Mouse (Mus musculus): Measurements from ENCODE around the gene Lce3f.

DNA sequence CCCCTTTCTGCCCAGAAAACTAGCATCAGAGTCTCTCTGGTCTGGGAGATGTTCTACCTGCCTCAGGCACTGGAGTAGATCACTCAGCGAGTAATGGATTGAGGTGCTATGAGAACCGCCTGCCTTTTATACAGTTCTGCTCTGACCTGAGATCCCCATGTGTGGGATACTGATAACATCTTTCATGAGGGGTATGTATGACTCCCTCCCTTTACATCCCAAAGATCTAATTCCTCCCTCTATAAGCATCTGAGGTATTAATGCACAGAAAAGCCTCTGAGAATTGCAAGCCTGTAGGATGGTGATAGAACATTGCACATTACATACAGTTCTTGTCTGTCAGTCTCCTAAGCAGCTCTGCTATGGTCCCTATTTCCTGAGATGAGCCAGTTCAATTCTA, 26.9 kb downstream of the Lce3f start, which contains the start of gene Lce1m:
- TF ChIP-seq CTCF (IDR thresholded peaks at IDR 0.05; ENCODE audit: control insufficient read depth, insufficient read depth, low read length) (no peak), POLR2A (IDR thresholded peaks at IDR 0.05; ENCODE audit: borderline replicate concordance, control insufficient read depth, low read depth, low read length) (no peak)

Measured in bone marrow, adult 2 months (tissue).